Comparison of ENCODE assay signal across 19 mouse cellular contexts in the genomic region with DNA sequence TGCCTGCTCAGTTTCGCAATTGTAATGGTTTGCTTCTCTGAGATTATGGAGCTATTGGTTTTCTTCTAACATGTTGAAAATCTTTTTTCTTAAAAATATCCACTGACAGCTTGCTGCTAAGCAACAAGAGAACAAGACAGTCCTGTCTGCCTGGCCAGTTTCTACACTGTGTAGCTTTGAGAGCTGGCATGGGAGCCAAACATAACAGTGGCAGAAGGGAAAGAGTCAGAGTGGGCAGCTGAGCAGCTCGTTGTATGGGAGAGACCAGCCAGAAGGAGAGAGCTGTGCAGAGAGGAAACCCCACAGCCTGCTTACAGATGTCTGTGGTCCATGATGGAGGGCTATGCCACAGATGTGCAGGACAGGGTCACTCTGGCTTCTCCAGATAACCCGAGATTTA. TPM values are rescaled to one million over a fixed set of nuclear protein-coding genes. Genes with fewer than 3 reads are reported as not detected.
A peak's percentile ranks its signal among the peaks of the same experiment; 100 is the strongest.
DNase-seq lines count a peak whose midpoint lies in the region; ATAC-seq lines count a peak whose summit lies in the region.
"Had no signal": no experiment of that assay in that cellular context is flagged by ENCODE, and none has a peak within 500 bp of the region (broad histone marks: within the 10 kb centered on the region; RNA-seq: fewer than 3 reads in every experiment).

No protein-coding gene starts in this region.

- no peaks in the 10 kb centered on the region for H3K4me1 ChIP-seq in intestine, embryonic 14.5 days (replicated peaks; ENCODE audit: control insufficient read depth, insufficient read depth, low read length)
- H3K4me1 ChIP-seq in intestine, embryonic 16.5 days (ENCODE audit: control insufficient read depth, insufficient read depth, low read length), result no peaks in the 10 kb centered on the region
- H3K4me1 ChIP-seq: hindbrain, embryonic 12.5 days; kidney, embryonic 15.5 days; limb, embryonic 10.5 days; midbrain, embryonic 15.5 days; neural tube, embryonic 13.5 days; stomach, embryonic 15.5 days had no signal

- intact Hi-C loops in left cerebral cortex, postnatal 36 days (cut with DNase I), result no loop called here

- H3K4me2 ChIP-seq in intestine, embryonic 14.5 days (ENCODE audit: low read length), result no peak overlapping the region
- no peak overlapping the region for H3K4me2 ChIP-seq in intestine, embryonic 16.5 days (ENCODE audit: low read depth, low read length)
- H3K4me2 ChIP-seq: hindbrain, embryonic 12.5 days; kidney, embryonic 15.5 days; liver, embryonic 15.5 days; midbrain, embryonic 15.5 days; neural tube, embryonic 13.5 days; stomach, embryonic 15.5 days had no signal

- H3K9ac ChIP-seq in intestine, embryonic 14.5 days (ENCODE audit: low read length), result no peak overlapping the region
- H3K9ac ChIP-seq in intestine, embryonic 16.5 days (ENCODE audit: low read depth, low read length), result no peak overlapping the region
- H3K9ac ChIP-seq: hindbrain, embryonic 12.5 days; kidney, embryonic 15.5 days; liver, embryonic 15.5 days; midbrain, embryonic 15.5 days; neural tube, embryonic 13.5 days; stomach, embryonic 15.5 days had no signal

- no peak for ATAC-seq in intestine, embryonic 14.5 days (replicated peaks; ENCODE audit: low FRiP score, low TSS enrichment, low read depth)
- no peak for ATAC-seq in intestine, embryonic 16.5 days
- ATAC-seq: midbrain, embryonic 15.5 days; Patski had no signal

- DNase-seq in intestine, embryonic 14.5 days (ENCODE audit: low spot score), result peak; percentile 40
- DNase-seq in adipocyte (ENCODE audit: low spot score), result peak; percentile 78
- peak; percentile 67 for DNase-seq in fibroblast of lung, adult 2 months (ENCODE audit: low read depth)
- peak; percentile 6 to 8 for DNase-seq in left cerebral cortex, postnatal 36 days (ENCODE audit: low spot score in 2 of 2)
- DNase-seq in ovary, postnatal 36 days (ENCODE audit: low spot score), result no peak
- no peak for DNase-seq in gastrocnemius, adult 18-20 months (ENCODE audit: low spot score)
- DNase-seq: adrenal gland, adult 2 months; gastrocnemius, postnatal 14 days; thymus, postnatal 25 days had no signal

- H3K27me3 ChIP-seq in intestine, embryonic 14.5 days (replicated peaks; ENCODE audit: control insufficient read depth, insufficient read depth, low read length), result no peaks in the 10 kb centered on the region
- no peaks in the 10 kb centered on the region for H3K27me3 ChIP-seq in intestine, embryonic 16.5 days (replicated peaks; ENCODE audit: control insufficient read depth, insufficient read depth, low read length)
- H3K27me3 ChIP-seq: hindbrain, embryonic 12.5 days; kidney, embryonic 15.5 days; liver, embryonic 15.5 days; midbrain, embryonic 15.5 days; neural tube, embryonic 13.5 days; Patski; stomach, embryonic 15.5 days had no signal

- H3K36me3 ChIP-seq in intestine, embryonic 14.5 days (ENCODE audit: control insufficient read depth, insufficient read depth, low read length), result no peaks in the 10 kb centered on the region
- H3K36me3 ChIP-seq in intestine, embryonic 16.5 days (ENCODE audit: control insufficient read depth, insufficient read depth, low read length), result no peaks in the 10 kb centered on the region
- H3K36me3 ChIP-seq: kidney, embryonic 15.5 days; limb, embryonic 10.5 days; midbrain, embryonic 15.5 days; stomach, embryonic 15.5 days had no signal

- H3K9me3 ChIP-seq in intestine, embryonic 14.5 days (ENCODE audit: control insufficient read depth, low read length), result no peaks in the 10 kb centered on the region
- no peaks in the 10 kb centered on the region for H3K9me3 ChIP-seq in intestine, embryonic 16.5 days (ENCODE audit: control insufficient read depth, low read length)
- H3K9me3 ChIP-seq: hindbrain, embryonic 12.5 days; limb, embryonic 10.5 days; liver, embryonic 15.5 days; midbrain, embryonic 15.5 days; neural tube, embryonic 13.5 days; stomach, embryonic 15.5 days had no signal

- no peak overlapping the region for H3K4me3 ChIP-seq in intestine, embryonic 14.5 days (ENCODE audit: low read depth, low read length)
- no peak overlapping the region for H3K4me3 ChIP-seq in intestine, embryonic 16.5 days (ENCODE audit: low read length)
- H3K4me3 ChIP-seq: hindbrain, embryonic 12.5 days; kidney, embryonic 15.5 days; limb, embryonic 10.5 days; liver, embryonic 15.5 days; midbrain, embryonic 15.5 days; neural tube, embryonic 13.5 days; stomach, embryonic 15.5 days had no signal

- 74% methylated on average over 3 of the region's 3 CpGs for whole genome bisulfite sequencing in intestine, embryonic 14.5 days
- WGBS in intestine, embryonic 16.5 days, result 79% methylated on average over 3 of the region's 3 CpGs

- H3K27ac ChIP-seq in intestine, embryonic 14.5 days (ENCODE audit: low read depth), result no peak overlapping the region
- H3K27ac ChIP-seq in intestine, embryonic 16.5 days (ENCODE audit: low read length), result no peak overlapping the region
- H3K27ac ChIP-seq: hindbrain, embryonic 12.5 days; kidney, embryonic 15.5 days; limb, embryonic 10.5 days; liver, embryonic 15.5 days; macrophage; midbrain, embryonic 15.5 days; neural tube, embryonic 13.5 days; stomach, embryonic 15.5 days had no signal

RNA-seq across cellular contexts. Expression of gene Adora2b, which starts 56.7 kb away (rescaled TPM):
- polyA plus RNA-seq in intestine, embryonic 14.5 days (2014; fragmentation: Nextera tagmentation; extraction: Ambion mirVana), result 4.3 and 4.4 TPM in 2 replicates
- polyA plus RNA-seq in intestine, embryonic 16.5 days (2015; fragmentation: Nextera tagmentation; extraction: Ambion mirVana), result 9.7 and 14.0 TPM in 2 replicates
- total RNA-seq in left cerebral cortex, postnatal 36 days (2021), result 1 to 10 TPM; 6.6 to 7.0 TPM
- total RNA-seq in gastrocnemius, adult 18-20 months (2021), result under 1 TPM; 0.43 to 0.84 TPM

Comparison
In these comparisons a context has a peak if more than half of its experiments do, and no peak if none do; other contexts are left out.
1. DNase-seq: peak in intestine, embryonic 14.5 days (single experiment), adipocyte (single experiment), fibroblast of lung, adult 2 months (single experiment) and left cerebral cortex, postnatal 36 days (2 of 2); none in ovary, postnatal 36 days (single experiment) and gastrocnemius, adult 18-20 months (single experiment).
2. RNA of gene Adora2b, which starts 56.7 kb away (total RNA-seq): 6.6 to 7.0 TPM in left cerebral cortex, postnatal 36 days; 0.43 to 0.84 TPM in gastrocnemius, adult 18-20 months; every median in the first group is over 4 times any median in the second.